Mouse (Mus musculus): ENCODE measurements around the gene Klrg2.

The Klrg2 gene

DNA sequence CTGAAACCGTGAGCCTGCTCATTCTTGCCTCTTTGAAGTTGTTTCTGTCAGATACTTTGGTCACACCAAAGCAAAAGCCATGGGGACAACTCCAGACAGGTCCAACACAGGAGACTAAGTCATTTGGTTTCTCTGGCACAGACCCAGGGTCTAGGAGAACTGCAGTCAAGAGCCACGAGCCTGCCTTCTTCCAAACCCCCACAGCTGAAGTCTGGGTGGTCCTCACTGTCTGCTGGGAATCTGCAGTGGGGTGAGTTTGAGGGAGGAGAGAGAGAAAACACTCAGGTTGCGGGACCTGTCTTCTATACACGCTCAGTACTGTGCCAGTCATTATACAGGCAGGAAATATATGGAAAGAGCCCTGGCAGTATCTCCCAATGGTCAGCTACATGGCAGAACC, 9.6 kb downstream of the Klrg2 start:
- DNase-seq, result no peak

DNA sequence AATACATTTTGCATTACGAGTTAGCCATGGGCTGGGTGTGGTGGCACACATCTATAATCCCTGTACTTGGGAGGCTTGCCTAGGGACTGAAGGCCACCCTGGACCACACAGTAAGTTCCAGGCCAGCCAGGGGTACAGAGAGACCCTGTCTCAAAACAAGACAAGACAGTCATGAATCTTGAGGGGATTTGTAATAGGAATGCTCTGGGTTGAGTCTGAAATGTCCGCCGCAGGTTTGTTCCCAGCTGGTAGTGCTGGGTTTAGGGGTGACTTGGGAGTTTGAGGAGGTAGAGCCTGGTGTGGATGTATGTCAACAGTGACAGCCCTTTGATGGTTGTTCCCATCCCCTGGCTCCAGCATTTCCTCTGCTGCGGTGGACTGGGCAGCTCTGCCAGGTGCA, 10.0 kb downstream of the Klrg2 start:
- DNase-seq, result peak in 1 of 2 experiments; percentile 3

DNA sequence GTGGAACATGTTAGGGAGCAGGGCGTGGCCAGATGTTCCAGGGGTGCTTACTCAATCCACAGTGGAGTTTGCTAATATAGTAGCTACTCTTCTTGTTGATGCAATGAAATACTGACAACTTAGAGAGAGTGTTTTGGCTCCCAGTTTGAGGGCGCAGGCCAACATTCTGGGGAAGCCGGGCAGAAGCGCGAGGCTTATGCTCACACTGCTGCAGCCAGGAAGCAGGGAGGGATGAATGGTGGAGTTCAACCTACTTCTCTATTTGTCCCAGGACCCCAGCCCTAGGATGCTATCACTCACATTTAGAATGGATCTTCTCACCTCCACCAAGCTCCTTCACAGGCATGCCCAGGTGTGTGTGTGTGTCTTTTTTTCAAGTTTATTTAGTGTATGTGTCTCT, 11.0 kb downstream of the Klrg2 start:
- DNase-seq, result peak in 1 of 2 experiments; percentile 4

DNA sequence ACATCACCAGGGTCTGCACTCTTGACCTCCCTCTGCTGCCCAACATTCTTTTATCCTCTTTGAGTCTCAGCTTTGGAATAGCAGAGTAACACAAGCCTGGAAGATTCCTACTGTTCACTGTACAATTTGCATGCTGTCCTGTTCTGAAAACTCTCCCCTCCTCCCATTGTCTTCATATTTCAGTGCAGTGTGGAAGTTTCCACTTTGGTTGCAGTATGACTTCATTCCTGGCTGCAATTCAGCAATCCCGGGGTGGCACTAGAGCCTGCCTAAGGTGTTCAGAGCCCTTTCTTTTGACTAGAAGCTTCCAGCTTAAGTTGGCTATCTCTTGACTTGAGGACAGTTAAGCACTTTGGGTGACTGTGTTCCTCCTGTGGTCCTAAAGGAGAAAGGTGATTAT, 12.6 kb downstream of the Klrg2 start:
- DNase-seq, result peak; percentile 62 to 78

DNA sequence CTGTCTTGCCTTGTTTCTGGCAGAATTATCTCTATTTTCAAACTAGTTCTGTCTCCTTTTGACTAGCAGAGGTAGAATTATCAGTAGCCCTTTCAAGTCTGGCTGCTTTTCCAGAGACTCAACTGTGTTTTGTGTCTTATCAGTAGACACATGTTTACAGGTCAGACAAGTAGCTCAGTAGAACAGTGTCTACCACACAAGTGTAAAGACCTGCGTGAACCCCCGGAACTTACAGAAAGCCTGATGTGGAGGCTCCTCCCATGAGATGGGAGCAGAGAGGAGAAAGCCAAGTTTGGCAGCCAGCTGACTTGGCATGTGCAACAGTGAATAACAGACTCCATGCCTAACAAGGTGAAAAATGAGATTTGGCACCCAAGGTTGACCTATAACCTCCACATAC, 13.6 kb downstream of the Klrg2 start:
- DNase-seq, result no peak

DNA sequence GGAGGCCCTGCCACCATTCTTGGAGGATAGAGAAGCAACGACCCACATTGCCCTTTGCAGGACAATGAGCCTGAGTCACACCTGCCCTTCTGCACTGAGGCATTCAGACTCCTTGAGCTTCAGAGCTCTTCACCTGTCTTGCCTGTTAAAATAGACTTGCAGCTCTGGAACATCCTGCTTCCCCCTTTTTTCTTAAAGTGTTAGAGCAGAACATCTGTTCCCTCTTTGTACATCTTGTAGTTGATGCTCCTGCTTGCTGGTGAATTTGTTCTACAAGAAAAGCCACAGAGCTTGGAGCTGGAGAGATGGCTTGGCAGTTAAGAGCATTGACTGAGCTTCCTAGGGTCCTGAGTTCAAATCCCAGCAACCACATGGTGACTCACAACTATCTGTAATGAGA, 14.6 kb downstream of the Klrg2 start:
- no peak for DNase-seq

DNA sequence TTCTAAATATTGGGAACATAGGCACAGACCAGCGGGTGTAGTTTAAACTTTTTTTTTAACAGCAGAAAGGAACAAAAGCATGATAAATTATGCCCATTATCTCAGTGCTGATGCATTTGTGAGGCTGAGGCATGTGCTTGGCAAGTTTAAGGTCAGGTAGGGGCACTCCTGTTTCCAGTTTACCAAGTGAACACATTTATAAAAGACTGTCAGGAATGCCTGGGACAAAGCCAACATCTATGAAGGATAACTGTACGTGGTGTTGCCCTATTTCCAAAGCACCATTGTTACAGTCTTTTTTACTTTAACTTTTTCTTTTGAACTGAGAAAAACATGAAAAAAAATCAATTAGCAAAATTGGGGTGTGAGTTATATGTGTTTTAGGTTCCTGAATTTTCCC, 27.1 kb downstream of the Klrg2 start:
- DNase-seq, result no peak

DNA sequence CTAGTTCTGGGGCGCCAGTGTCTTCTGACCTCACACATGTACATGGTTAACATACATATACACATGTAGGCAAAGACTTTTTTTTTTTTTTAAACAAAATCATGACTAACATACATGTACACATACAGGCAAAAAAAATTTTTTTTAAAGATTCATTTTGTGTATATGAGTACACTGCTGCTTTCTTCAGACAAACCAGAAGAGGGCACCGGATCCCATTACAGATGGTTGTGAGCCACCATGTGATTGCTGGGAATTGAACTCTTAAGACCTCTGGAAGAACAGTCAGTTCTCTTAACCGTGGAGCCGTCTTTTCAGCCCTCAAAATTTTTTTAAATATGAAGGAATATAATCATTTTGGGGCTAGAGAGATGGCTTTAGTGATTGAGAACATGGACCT, 39.6 kb downstream of the Klrg2 start:
- DNase-seq, result no peak

DNA sequence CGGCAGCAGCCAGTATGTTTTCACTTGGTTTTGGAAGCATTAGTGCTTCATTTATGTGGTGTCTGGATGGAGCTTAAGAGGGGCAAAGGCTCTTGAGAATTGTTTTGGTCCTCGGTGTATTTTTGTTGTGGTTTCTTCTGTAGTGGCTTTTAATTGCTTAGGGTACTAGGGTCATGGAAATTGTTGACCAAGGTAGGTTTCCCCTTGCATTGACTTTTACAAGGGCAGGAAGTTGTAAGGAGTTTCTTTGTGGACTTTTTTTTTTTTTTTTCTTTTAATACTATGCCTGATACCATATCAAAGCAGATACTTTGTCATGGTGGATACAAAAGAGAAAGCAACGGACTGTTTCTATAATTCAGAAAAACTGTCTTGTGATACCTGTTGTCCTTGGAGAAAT, 55.3 kb downstream of the Klrg2 start:
- no peak for DNase-seq

DNA sequence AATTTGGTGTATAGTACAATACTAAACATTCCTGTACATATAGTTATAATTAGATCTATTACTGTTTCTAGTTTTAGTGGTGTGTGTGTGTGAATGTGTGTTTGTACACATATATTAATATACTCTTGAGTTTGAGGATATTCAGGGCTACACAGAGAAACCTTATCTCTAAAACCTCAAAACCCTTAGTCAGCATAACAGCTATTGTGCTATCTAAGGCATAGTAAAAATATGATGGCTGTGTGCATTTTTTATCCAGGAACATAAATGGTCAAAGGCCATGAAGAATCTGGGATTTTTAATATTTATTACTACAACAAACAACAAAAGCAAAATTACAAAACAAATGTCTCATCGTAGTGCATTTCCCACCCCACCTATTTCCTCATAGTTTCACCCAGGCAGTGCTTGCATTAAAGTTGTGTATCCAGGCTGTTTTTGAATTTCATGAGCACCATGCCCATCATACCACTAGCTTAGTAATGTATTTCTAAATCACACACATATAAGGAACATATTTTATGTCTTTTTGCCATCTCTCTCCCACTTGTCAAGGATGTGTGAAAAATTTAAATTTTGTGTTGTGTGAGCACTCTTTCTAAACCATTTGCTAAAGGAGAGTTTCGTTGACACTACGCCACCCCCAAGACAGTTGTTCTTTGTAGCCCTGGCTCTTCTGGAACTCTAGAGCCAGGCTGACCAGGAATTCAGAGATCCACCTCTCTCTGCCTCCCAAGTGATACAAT, 56.8 kb downstream of the Klrg2 start:
- no peak for DNase-seq

DNA sequence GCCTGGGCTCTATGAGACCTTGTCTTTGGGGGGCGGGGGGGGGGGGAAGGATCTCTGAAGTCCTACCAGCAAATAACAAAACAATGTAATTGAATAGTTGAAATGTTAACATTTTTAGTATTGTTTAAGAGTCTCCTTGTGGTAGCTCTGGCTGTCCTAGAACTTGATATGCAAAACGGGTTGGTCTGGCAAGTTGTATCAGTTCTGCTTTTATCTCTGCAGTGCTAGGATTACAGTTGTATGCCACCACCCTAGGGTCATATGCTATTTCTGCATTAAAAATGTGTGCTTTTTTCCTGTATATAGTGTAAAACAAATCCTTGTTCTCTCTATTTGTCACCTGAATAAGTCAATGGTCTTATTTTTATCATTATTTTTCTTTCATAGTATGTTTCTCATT, 60.9 kb downstream of the Klrg2 start:
- DNase-seq, result no peak
